Mouse (Mus musculus) kidney, adult 8-10 months (tissue): ENCODE data around the gene H2-DMb2.

Experiments
- DNase-seq, 2 experiments: peaks; one replicate each; pipeline ENCODE4 v3.0.0; 2022

The H2-DMb2 gene

GRCm38 (mm10) chr17:34143033-34143432 lies at the start of gene H2-DMb2:
Gene H2-DMb2 (plus strand): TSS chr17:34143307.
- peak in 1 of 2 experiments; percentile 29 for DNase-seq

GRCm38 (mm10) chr17:34094283-34095035 lies 48.6 kb upstream of the H2-DMb2 start:
- no peak for DNase-seq

- no peak for DNase-seq
Measured at GRCm38 (mm10) chr17:34096497-34097010, 46.6 kb upstream of the H2-DMb2 start.

- DNase-seq: no peak
Measured at GRCm38 (mm10) chr17:34097272-34097671, 45.8 kb upstream of the H2-DMb2 start.

GRCm38 (mm10) chr17:34098709-34099479 lies 44.2 kb upstream of the H2-DMb2 start:
- no peak for DNase-seq

- peak in 1 of 2 experiments; percentile 54 for DNase-seq
Measured at GRCm38 (mm10) chr17:34099531-34099930, 43.6 kb upstream of the H2-DMb2 start.

GRCm38 (mm10) chr17:34101185-34101584 lies 41.9 kb upstream of the H2-DMb2 start:
- no peak for DNase-seq

- peak; percentile 85 to 96 for DNase-seq
Measured at GRCm38 (mm10) chr17:34101604-34102032, 41.5 kb upstream of the H2-DMb2 start.

GRCm38 (mm10) chr17:34102831-34103230 lies 40.3 kb upstream of the H2-DMb2 start:
- no peak for DNase-seq

GRCm38 (mm10) chr17:34104804-34105203 lies 38.3 kb upstream of the H2-DMb2 start:
- no peak for DNase-seq

- DNase-seq: no peak
Measured at GRCm38 (mm10) chr17:34106555-34106954, 36.6 kb upstream of the H2-DMb2 start.

- DNase-seq: no peak
Measured at GRCm38 (mm10) chr17:34107109-34107867, 35.8 kb upstream of the H2-DMb2 start.

- DNase-seq: no peak
Measured at GRCm38 (mm10) chr17:34108460-34108859, 34.6 kb upstream of the H2-DMb2 start.

GRCm38 (mm10) chr17:34109038-34109805 lies 33.9 kb upstream of the H2-DMb2 start:
- no peak for DNase-seq

GRCm38 (mm10) chr17:34109806-34110195 lies 33.3 kb upstream of the H2-DMb2 start:
- no peak for DNase-seq

- DNase-seq: no peak
Measured at GRCm38 (mm10) chr17:34110309-34110708, 32.8 kb upstream of the H2-DMb2 start.

- no peak for DNase-seq
Measured at GRCm38 (mm10) chr17:34114114-34114513, 29.0 kb upstream of the H2-DMb2 start.

- DNase-seq: no peak
Measured at GRCm38 (mm10) chr17:34116736-34117370, 26.3 kb upstream of the H2-DMb2 start.

GRCm38 (mm10) chr17:34117421-34118112 lies 25.5 kb upstream of the H2-DMb2 start:
- DNase-seq: no peak

- no peak for DNase-seq
Measured at GRCm38 (mm10) chr17:34118113-34118872, 24.8 kb upstream of the H2-DMb2 start.
